Mouse (Mus musculus): ENCODE measurements around the gene Zfp64.

The Zfp64 gene

DNA sequence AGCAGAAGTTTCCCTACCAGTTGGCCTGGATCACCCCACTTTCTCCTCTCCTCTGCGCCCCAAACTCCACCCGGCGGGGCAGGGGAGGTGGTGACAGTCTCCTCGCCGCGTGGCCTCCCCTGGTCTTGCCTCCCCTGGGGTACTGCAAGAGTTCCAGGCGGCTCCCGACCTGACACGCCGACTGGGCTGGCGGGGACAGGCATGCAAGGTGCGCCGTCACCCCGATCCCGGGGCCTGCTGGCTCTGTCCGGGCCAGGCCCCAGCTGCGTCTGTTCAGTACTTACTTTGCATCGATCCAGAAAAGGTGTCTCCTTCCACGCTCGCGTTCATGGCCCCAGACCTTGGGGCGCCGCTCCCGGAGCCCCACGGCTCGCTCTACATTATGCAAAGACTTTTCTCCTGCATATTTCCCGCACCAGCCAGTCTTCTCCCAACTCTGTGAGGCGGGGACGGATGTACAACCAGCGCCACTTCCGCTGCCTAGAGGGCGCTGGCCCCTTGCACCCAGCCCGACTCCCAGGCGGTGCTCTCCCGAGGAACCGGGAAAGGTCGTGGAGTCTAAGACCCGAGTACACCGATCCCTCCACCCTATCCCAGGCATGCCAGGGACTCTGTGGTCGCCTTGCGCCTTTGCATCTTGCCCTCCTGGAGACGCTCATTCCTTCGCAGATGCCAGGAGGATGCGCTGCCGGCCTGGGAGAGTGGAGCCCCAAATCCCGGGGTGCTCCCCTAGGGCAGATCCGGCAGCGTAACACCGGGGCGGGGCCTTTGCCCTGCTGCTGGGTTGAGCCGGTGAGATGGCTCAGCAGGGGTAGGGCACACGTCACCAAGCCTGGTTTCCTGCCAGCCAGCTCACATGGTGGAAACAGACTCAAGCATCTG is at the start of gene Zfp64:
TSS of gene Zfp64 (minus strand) at position 753 of the 882 bp plus-strand sequence.
- peak; percentile 77 for DNase-seq (ENCODE audit: low spot score)

DNA sequence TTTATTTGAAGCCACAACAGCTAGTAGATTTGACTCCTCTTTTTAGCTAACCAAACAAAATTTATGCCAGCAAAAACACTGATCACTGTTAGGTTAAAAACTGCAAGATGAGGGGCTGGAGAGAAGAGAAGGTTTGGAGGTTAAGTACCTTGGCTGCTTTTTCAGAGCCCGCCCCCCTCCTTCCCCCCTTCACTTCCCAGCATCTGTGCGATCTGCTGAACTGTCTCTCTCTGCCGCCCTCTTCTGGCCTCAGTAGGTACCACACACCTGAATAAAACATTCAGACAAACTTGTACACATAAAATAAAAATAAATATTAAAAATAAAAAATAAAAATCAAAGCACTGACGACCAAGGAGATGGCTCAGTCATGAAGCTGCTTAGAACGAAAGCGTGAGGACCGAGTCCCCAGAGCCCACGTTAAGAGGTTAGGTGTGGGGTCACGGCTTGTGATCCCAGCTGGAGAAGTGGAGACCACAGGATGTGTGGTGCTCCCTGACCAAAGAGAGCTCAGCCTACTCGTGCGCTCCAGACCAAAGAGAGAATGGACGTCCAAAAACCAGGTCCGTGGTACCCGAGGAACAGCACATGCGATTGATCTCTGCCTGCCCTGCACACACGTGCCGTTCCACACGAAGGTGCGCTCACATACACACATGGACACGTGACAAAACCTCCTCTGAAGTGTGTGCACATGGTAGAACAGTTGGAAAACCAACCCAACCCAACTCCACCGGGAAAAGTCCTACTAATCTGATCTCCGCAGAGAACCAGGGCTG is 37.4 kb upstream of the Zfp64 start:
- no peak for DNase-seq (ENCODE audit: low spot score)

- DNase-seq (ENCODE audit: low spot score): no peak
Measured at GRCm38 (mm10) chr2:168990957-168991356, 35.6 kb upstream of the Zfp64 start.

- DNase-seq (ENCODE audit: low spot score): no peak
Measured at GRCm38 (mm10) chr2:168990061-168990753, 34.8 kb upstream of the Zfp64 start.

DNA sequence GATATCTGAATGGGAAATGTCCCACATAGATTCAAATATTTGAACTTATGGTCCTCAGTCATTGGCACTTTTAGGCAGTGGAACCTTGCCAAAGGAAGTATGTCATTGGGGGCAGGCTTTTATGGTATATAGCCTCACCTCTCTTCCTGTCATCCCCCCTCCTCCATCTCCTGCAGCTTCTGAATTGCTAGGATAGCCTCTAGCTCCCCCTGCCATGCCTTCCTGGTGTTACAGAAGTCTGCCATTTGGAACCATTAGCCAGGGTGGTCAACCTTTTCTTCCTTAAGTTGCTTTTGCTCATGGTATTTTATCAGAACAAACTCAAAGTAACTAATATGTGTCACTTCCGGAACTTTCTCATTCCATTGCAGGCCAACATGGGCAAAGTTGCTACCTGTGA is 32.7 kb upstream of the Zfp64 start:
- no peak for DNase-seq (ENCODE audit: low spot score)

DNA sequence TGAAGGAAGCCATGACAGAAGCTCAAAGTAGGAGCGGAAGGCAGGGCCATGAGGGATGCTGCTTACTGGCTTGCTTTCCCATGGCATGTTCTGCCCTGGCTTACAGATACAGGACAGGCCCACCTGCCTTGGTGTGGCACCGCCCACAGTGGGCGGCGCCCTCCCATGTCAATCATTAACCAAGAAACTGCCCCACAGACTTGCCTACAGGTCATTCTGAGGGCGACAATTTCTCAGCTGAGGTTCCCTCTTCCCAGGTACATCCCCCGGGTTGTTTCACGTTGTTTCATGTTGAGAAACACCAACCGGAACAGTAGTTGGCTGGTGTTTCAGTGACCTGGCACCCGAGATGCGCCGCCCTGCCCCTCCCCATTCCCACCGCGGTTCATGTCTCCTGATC is 32.0 kb upstream of the Zfp64 start:
- DNase-seq (ENCODE audit: low spot score): no peak

DNA sequence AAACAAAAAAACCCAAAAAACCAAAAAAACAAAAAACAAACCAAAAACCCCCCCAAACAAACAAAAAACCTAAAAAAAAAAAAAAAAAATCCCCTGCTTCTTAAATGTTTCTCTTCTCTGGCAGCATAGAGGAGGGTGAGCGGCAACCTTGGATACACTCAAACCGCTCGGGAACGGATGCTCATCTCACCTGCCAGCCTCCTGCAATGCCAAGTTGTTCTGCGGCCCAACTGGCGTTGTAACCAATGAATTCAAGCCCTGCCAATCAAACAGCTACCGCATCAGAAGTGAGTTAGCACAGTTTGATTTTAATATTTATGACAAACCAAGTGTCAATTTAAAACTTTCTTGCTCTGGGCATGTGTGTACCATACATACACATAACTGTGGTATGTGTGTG is 26.6 kb upstream of the Zfp64 start:
- DNase-seq (ENCODE audit: low spot score): no peak

GRCm38 (mm10) chr2:168981448-168981847 is 26.1 kb upstream of the Zfp64 start:
- no peak for DNase-seq (ENCODE audit: low spot score)

DNA sequence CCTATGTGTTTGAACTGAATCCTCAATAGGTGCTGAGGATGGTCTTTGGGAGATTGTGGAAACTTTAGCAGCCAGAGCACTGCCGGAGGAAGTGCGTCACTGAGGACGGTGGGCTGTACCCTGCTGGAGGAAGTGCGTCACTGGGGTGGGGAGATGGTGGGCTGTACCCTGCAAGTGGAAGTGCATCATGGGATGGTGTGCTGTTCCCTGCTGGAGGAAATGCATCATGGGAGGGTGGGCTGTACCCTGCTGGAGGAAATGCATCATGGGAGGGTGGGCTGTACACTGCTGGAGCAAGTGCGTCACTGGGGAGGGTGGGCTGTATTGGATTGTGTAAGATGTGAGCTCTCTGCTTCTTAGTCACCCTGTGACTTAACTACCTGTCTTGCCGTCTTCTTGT is 25.5 kb upstream of the Zfp64 start:
- DNase-seq (ENCODE audit: low spot score): no peak

DNA sequence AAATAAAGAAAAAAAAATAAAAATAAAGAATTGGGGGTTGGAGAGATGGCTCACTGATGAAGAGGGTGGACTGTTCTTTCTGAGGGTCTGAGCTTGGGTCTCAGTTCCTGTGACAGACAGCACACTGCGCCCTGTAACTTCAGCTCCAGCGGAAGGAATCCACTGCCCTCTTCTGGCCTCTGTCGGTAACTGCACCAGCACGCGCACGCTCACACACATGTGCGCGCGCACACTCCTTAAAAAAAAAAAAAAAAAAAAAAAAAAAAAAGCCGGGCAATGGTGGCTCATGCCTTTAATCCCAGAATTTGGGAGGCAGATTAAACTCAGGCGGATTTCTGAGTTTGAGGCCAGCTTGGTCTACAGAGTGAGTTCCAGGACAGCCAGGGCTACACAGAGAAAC is 24.4 kb upstream of the Zfp64 start:
- peak; percentile 18 for DNase-seq (ENCODE audit: low spot score)

GRCm38 (mm10) chr2:168978031-168978430 is 22.6 kb upstream of the Zfp64 start:
- no peak for DNase-seq (ENCODE audit: low spot score)

DNA sequence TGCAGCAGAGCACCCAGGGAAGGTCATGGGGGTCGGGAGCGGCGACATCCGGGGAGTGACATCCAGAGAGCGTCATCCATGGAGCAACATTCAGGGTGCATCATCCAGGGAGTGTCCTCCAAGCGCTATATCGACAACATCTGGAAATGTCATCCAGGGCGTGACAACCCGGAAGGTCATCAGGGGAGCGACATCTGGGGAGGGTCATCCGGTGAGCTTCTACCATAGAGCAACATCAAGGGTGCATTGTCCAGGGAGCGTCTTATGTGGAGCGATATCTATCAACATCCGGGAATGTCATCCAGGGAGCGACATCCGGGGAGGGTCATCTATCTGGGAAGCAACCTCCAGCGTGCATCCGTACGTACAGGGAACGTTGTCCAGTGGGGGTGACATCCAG is 14.7 kb upstream of the Zfp64 start:
- DNase-seq (ENCODE audit: low spot score): no peak

GRCm38 (mm10) chr2:168968136-168968925 is 12.9 kb upstream of the Zfp64 start:
- DNase-seq (ENCODE audit: low spot score): no peak

GRCm38 (mm10) chr2:168966525-168966924 is 11.1 kb upstream of the Zfp64 start:
- no peak for DNase-seq (ENCODE audit: low spot score)

DNA sequence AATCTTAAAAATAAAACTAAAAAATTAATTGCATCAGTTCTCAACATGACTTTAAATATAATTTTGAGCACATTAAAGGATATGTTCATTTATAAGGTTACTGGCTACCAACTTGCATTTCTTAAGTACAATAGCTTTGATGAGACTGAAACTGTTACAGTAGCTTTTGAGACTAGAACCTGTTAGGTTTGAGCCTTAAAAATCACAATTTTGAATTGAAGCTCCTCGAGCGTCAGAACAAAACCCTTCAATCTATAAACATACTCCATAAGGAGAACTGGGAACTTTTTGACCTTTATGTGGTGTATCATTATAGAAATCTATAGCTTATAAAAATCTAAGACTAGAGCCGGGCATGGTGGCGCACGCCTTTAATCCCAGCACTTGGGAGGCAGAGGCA is 9.5 kb upstream of the Zfp64 start:
- DNase-seq (ENCODE audit: low spot score): no peak

GRCm38 (mm10) chr2:168961729-168962666 is 6.6 kb upstream of the Zfp64 start:
- DNase-seq (ENCODE audit: low spot score): no peak

GRCm38 (mm10) chr2:168960814-168961213 is 5.4 kb upstream of the Zfp64 start:
- DNase-seq (ENCODE audit: low spot score): no peak

GRCm38 (mm10) chr2:168959339-168959885 is 4.0 kb upstream of the Zfp64 start:
- DNase-seq (ENCODE audit: low spot score): no peak

- peak; percentile 49 for DNase-seq (ENCODE audit: low spot score)
Measured at GRCm38 (mm10) chr2:168955850-168956346, 511 bp upstream of the Zfp64 start.

DNA sequence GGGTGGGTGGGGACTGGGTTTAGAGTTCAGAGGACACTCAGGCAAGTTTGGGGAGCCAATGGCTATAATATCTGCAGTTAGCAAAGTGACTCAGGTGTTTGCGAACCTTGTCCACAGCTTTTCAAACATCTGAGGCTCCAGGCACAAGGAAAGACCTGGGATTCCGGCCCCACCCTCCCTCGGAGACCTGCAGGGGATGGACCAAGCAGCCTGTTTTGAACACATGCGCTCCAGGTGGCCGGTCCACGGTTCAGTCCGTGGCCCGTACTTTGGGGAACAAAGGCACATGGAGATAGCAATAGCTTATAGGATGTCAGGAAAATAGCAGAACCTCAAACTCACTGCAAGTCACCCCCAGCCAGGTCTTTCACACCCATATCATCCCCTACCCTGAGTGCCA is 1.0 kb downstream of the Zfp64 start:
- no peak for DNase-seq (ENCODE audit: low spot score)
